Mouse (Mus musculus) MEL (cell line): Measurements from ENCODE around the gene Zdhhc14. TPM values are rescaled to one million over a fixed set of nuclear protein-coding genes. Genes with fewer than 3 reads are reported as not detected.
A peak's percentile ranks its signal among the peaks of the same experiment; 100 is the strongest.

Experiments
- DNase-seq: peaks from one replicate; pipeline ENCODE4 v3.0.0; 2011; ENCODE audit warnings: low read depth, low spot score
- H3K27ac ChIP-seq: 2 replicates; pipeline ENCODE4 v1.5.1; 2012; ENCODE audit warnings: low read depth, mild to moderate bottlenecking, control low read depth, low read length, moderate library complexity; ENCODE audit not compliant: control insufficient read depth
- H3K27me3 ChIP-seq, 2 experiments: fragments of 150-350 bp in 1 of 2; sonication (generic) in 1 of 2; 2 replicates each; pipeline ENCODE4 v1.6.1; 2012; ENCODE audit warnings: low read length in 2 of 2, mild to moderate bottlenecking in 2 of 2, improper control_type of control experiment in 1 of 2, moderate library complexity in 1 of 2; ENCODE audit not compliant: insufficient read depth in 2 of 2, control insufficient read depth in 1 of 2
- H3K36me3 ChIP-seq, 2 experiments: 2 replicates each; pipeline ENCODE4 v1.6.1; 2012 to 2014; ENCODE audit warnings: low read length in 2 of 2, improper control_type of control experiment in 1 of 2, inconsistent platforms in 1 of 2, mild to moderate bottlenecking in 1 of 2; ENCODE audit not compliant: insufficient read depth in 2 of 2, control insufficient read depth in 1 of 2
- H3K4me1 ChIP-seq, 2 experiments: fragments of 150-350 bp in 1 of 2; sonication (generic) in 1 of 2; 2 replicates each; pipeline ENCODE4 v1.6.1; 2012; ENCODE audit warnings: low read length in 2 of 2, improper control_type of control experiment in 1 of 2, mild to moderate bottlenecking in 1 of 2; ENCODE audit not compliant: insufficient read depth in 2 of 2, control insufficient read depth in 1 of 2
- H3K4me3 ChIP-seq, 2 experiments: fragments of 150-350 bp in 1 of 2; sonication (generic) in 1 of 2; 2 replicates each; pipeline ENCODE4 v1.5.1; 2012; ENCODE audit warnings: low read depth in 2 of 2, low read length in 2 of 2, mild to moderate bottlenecking in 2 of 2, moderate library complexity in 2 of 2, control low read depth in 1 of 2, improper control_type of control experiment in 1 of 2; ENCODE audit not compliant: control insufficient read depth in 1 of 2, insufficient read depth in 1 of 2
- H3K79me2 ChIP-seq: 2 replicates; pipeline ENCODE4 v1.6.1; 2012; ENCODE audit warnings: mild to moderate bottlenecking, low read length, moderate library complexity; ENCODE audit not compliant: control insufficient read depth, poor library complexity, insufficient read depth
- H3K9ac ChIP-seq: 2 replicates; pipeline ENCODE4 v1.6.1; 2012; ENCODE audit warnings: low read depth, mild to moderate bottlenecking, control low read depth, low read length, moderate library complexity; ENCODE audit not compliant: control insufficient read depth, poor library complexity, severe bottlenecking
- H3K9me3 ChIP-seq: fragments of 150-350 bp; sonication (generic); replicated peaks from 2 replicates; pipeline ENCODE4 v1.6.1; 2012; ENCODE audit warnings: mild to moderate bottlenecking, low read length, improper control_type of control experiment, moderate library complexity; ENCODE audit not compliant: insufficient read depth
- BHLHE40 ChIP-seq: IDR thresholded peaks from 2 replicates; pipeline ENCODE4 v1.6.1; 2012; ENCODE audit warnings: low read depth, mild to moderate bottlenecking, inconsistent platforms, low read length, improper control_type of control experiment, borderline replicate concordance
- CHD1 ChIP-seq: IDR thresholded peaks from 2 replicates; pipeline ENCODE4 v1.6.1; 2012; ENCODE audit warnings: low read depth, mild to moderate bottlenecking, inconsistent platforms, low read length, improper control_type of control experiment
- CHD2 ChIP-seq: IDR thresholded peaks from 2 replicates; pipeline ENCODE4 v1.6.1; 2011; ENCODE audit warnings: low read length, improper control_type of control experiment
- CTCF ChIP-seq, 3 experiments: IDR thresholded peaks in 2 of 3; conservative IDR thresholded peaks in 1 of 3; 2 replicates each; pipeline ENCODE4 v1.5.1; 2011 to 2012; ENCODE audit warnings: low read length in 3 of 3, low read depth in 2 of 3, mild to moderate bottlenecking in 2 of 3, improper control_type of control experiment in 1 of 3, inconsistent platforms in 1 of 3, mixed read lengths in 1 of 3, moderate library complexity in 1 of 3; ENCODE audit not compliant: control insufficient read depth in 1 of 3, insufficient read depth in 1 of 3, poor library complexity in 1 of 3, severe bottlenecking in 1 of 3
- E2F4 ChIP-seq: IDR thresholded peaks from 2 replicates; pipeline ENCODE4 v1.6.1; 2011; ENCODE audit warnings: low read depth, low read length, improper control_type of control experiment, borderline replicate concordance
- ELF1 ChIP-seq: IDR thresholded peaks from 2 replicates; pipeline ENCODE4 v1.6.1; 2014; ENCODE audit warnings: low read depth, mild to moderate bottlenecking, inconsistent platforms, low read length, improper control_type of control experiment, moderate library complexity
- ETS1 ChIP-seq: IDR thresholded peaks from 2 replicates; pipeline ENCODE4 v1.6.1; 2012; ENCODE audit warnings: low read depth, mild to moderate bottlenecking, inconsistent platforms, low read length, improper control_type of control experiment, moderate library complexity
- GABPA ChIP-seq: IDR thresholded peaks from 2 replicates; pipeline ENCODE4 v1.6.1; 2012; ENCODE audit warnings: low read depth, mild to moderate bottlenecking, inconsistent platforms, low read length, improper control_type of control experiment, moderate library complexity
- GATA1 ChIP-seq: IDR thresholded peaks from 2 replicates; pipeline ENCODE4 v1.6.1; 2011; ENCODE audit warnings: low read depth, low read length, improper control_type of control experiment
- HCFC1 ChIP-seq: IDR thresholded peaks from 2 replicates; pipeline ENCODE4 v1.6.1; 2012; ENCODE audit warnings: low read depth, mild to moderate bottlenecking, inconsistent platforms, low read length, improper control_type of control experiment, moderate library complexity
- JUND ChIP-seq: IDR thresholded peaks from 2 replicates; pipeline ENCODE4 v1.6.1; 2011; ENCODE audit warnings: low read depth, mild to moderate bottlenecking, improper control_type of control experiment, low read length
- KAT2A ChIP-seq: conservative IDR thresholded peaks from 2 replicates; pipeline ENCODE4 v1.6.1; 2012; ENCODE audit warnings: low read depth, low read length, improper control_type of control experiment, inconsistent platforms
- MAFK ChIP-seq: IDR thresholded peaks from 2 replicates; pipeline ENCODE4 v1.6.1; 2011; ENCODE audit warnings: low read depth, mild to moderate bottlenecking, low read length, improper control_type of control experiment, borderline replicate concordance
- MAX ChIP-seq: IDR thresholded peaks from 2 replicates; pipeline ENCODE4 v1.6.1; 2011; ENCODE audit warnings: low read length, improper control_type of control experiment
- MEF2A ChIP-seq: IDR thresholded peaks from 2 replicates; pipeline ENCODE4 v1.6.1; 2014; ENCODE audit warnings: low read depth, mild to moderate bottlenecking, inconsistent platforms, low read length, improper control_type of control experiment; ENCODE audit not compliant: poor library complexity, insufficient replicate concordance, severe bottlenecking; ENCODE audit errors: extremely low read depth
- MXI1 ChIP-seq: IDR thresholded peaks from 2 replicates; pipeline ENCODE4 v1.6.1; 2011; ENCODE audit warnings: mild to moderate bottlenecking, low read depth, low read length, improper control_type of control experiment
- MYB ChIP-seq: IDR thresholded peaks from 2 replicates; pipeline ENCODE4 v1.6.1; 2011; ENCODE audit warnings: mild to moderate bottlenecking, low read depth, low read length, improper control_type of control experiment
- NELFE ChIP-seq: IDR thresholded peaks from 2 replicates; pipeline ENCODE4 v1.6.1; 2011; ENCODE audit warnings: low read depth, low read length, improper control_type of control experiment
- NRF1 ChIP-seq: IDR thresholded peaks from 2 replicates; pipeline ENCODE4 v1.6.1; 2014; ENCODE audit warnings: low read depth, mild to moderate bottlenecking, inconsistent platforms, low read length, improper control_type of control experiment, moderate library complexity; ENCODE audit not compliant: poor library complexity, insufficient read depth, severe bottlenecking
- POLR2AphosphoS2 ChIP-seq: IDR thresholded peaks from 2 replicates; pipeline ENCODE4 v1.6.1; 2011; ENCODE audit warnings: low read length, improper control_type of control experiment
- POLR2AphosphoS5 ChIP-seq: IDR thresholded peaks from 2 replicates; pipeline ENCODE4 v1.6.1; 2012; ENCODE audit warnings: low read depth, borderline replicate concordance, mild to moderate bottlenecking, inconsistent platforms, low read length, moderate library complexity, mixed read lengths
- RAD21 ChIP-seq: IDR thresholded peaks from 2 replicates; pipeline ENCODE4 v1.6.1; 2011; ENCODE audit warnings: mild to moderate bottlenecking, low read depth, low read length, improper control_type of control experiment
- RCOR1 ChIP-seq: IDR thresholded peaks from 2 replicates; pipeline ENCODE4 v1.6.1; 2012; ENCODE audit warnings: low read depth, mild to moderate bottlenecking, inconsistent platforms, low read length, improper control_type of control experiment
- SIN3A ChIP-seq: IDR thresholded peaks from 2 replicates; pipeline ENCODE4 v1.6.1; 2012; ENCODE audit warnings: low read length, improper control_type of control experiment, inconsistent platforms
- SMC3 ChIP-seq: IDR thresholded peaks from 2 replicates; pipeline ENCODE4 v1.6.1; 2011; ENCODE audit warnings: low read depth, low read length, improper control_type of control experiment
- TAL1 ChIP-seq: IDR thresholded peaks from 2 replicates; pipeline ENCODE4 v1.6.1; 2012; ENCODE audit warnings: mild to moderate bottlenecking, inconsistent platforms, low read length, moderate library complexity, mixed read lengths
- TBP ChIP-seq: IDR thresholded peaks from 2 replicates; pipeline ENCODE4 v1.8.0; 2011; ENCODE audit warnings: low read depth, low read length, improper control_type of control experiment
- TCF12 ChIP-seq: IDR thresholded peaks from 2 replicates; pipeline ENCODE4 v1.6.1; 2014; ENCODE audit warnings: low read depth, mild to moderate bottlenecking, inconsistent platforms, low read length, improper control_type of control experiment, moderate library complexity
- UBTF ChIP-seq: IDR thresholded peaks from 2 replicates; pipeline ENCODE4 v1.6.1; 2012; ENCODE audit warnings: low read depth, mild to moderate bottlenecking, inconsistent platforms, low read length, improper control_type of control experiment, moderate library complexity, borderline replicate concordance; ENCODE audit not compliant: insufficient read depth
- USF1 ChIP-seq: IDR thresholded peaks from 2 replicates; pipeline ENCODE4 v1.6.1; 2014; ENCODE audit warnings: low read depth, mild to moderate bottlenecking, inconsistent platforms, low read length, improper control_type of control experiment, moderate library complexity
- USF2 ChIP-seq, 2 experiments: IDR thresholded peaks; 2 replicates each; pipeline ENCODE4 v1.6.1; 2011 to 2012; ENCODE audit warnings: improper control_type of control experiment in 2 of 2, low read length in 2 of 2, borderline replicate concordance in 1 of 2, inconsistent platforms in 1 of 2, low read depth in 1 of 2, mild to moderate bottlenecking in 1 of 2; ENCODE audit not compliant: insufficient read depth in 1 of 2
- ZC3H11A ChIP-seq: IDR thresholded peaks from 2 replicates; pipeline ENCODE4 v1.6.1; 2012; ENCODE audit warnings: low read depth, mild to moderate bottlenecking, inconsistent platforms, low read length, improper control_type of control experiment
- ZKSCAN1 ChIP-seq: IDR thresholded peaks from 2 replicates; pipeline ENCODE4 v1.6.1; 2012; ENCODE audit warnings: low read depth, mild to moderate bottlenecking, inconsistent platforms, low read length, improper control_type of control experiment, moderate library complexity
- ZMIZ1 ChIP-seq: IDR thresholded peaks from 2 replicates; pipeline ENCODE4 v1.6.1; 2012; ENCODE audit warnings: low read depth, mild to moderate bottlenecking, inconsistent platforms, low read length, improper control_type of control experiment, moderate library complexity
- ZNF384 ChIP-seq: IDR thresholded peaks from 2 replicates; pipeline ENCODE4 v1.6.1; 2012; ENCODE audit warnings: low read depth, mild to moderate bottlenecking, inconsistent platforms, low read length, improper control_type of control experiment
- polyA plus RNA-seq, 2 experiments: library from polyadenylated mRNA; stranded (reverse) in 1 of 2; unstranded in 1 of 2; fragments of >175 nt in 1 of 2; fragments of >200 nt in 1 of 2; gene quantifications; 2 replicates each; pipeline versions ENCODE4 v1.2.1 to v1.2.4; 2012; ENCODE audit warnings: low replicate concordance in 2 of 2, low read depth in 1 of 2; ENCODE audit not compliant: insufficient read length in 2 of 2, insufficient read depth in 1 of 2, missing spikeins in 1 of 2
- total RNA-seq: library from RNA; depleted of rRNA; stranded (reverse); fragments of 300-350 nt; gene quantifications from 2 replicates; pipeline ENCODE4 v1.2.3, GENCODE M21; 2012

The Zdhhc14 gene
- total and polyA plus RNA-seq, 3 experiments, result 3.4 to 4.9 TPM; not detected in 1

DNA sequence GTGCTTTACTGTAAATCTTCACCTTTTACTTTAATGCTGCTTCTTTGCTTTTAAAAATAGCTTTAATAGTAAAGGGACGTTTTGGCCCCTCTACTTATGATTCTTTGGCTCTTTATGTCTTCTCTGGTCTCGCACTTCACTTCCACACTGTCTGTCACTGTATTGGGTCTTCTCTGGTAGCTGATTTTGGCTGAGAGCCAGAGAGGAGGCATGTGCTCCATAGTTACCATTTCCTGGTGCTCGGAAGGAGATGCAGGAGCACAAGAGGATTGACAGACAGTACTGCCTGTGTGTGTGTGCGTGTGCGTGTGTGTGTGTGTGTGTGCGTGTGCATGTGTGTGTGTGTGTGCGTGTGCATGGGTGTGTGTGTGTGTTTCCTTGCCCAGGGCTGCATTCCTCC lies 14.2 kb downstream of the Zdhhc14 start (continued):
- TF ChIP-seq CHD1, result no peak

GRCm38 (mm10) chr17:5506988-5507387 lies 14.6 kb downstream of the Zdhhc14 start:
- Histone ChIP-seq H3K27me3 (no peaks in the 10 kb centered on the region), H3K4me1 (peaks cover 31 to 52% of the 10 kb centered on the region in 2 experiments), H3K27ac (peak overlapping the region; percentile 93), H3K4me3 (peak overlapping the region; percentile 38 to 40), H3K79me2 (peaks cover 17% of the 10 kb centered on the region), H3K36me3 (peaks cover 0 to 54% of the 10 kb centered on the region in 2 experiments; a peak in 2 of 4 replicates), H3K9me3 (no peaks in the 10 kb centered on the region), H3K9ac (peak overlapping the region; percentile 60)
- DNase-seq, result peak; percentile 81
- TF ChIP-seq GABPA (no peak), MXI1 (no peak; the same call in none of the 2 replicates), USF1 (no peak), TCF12 (peak; percentile 97), POLR2AphosphoS5 (no peak), GATA1 (peak; percentile 97), ELF1 (no peak), CHD1 (no peak), E2F4 (no peak), ZNF384 (no peak; the same call in none of the 2 replicates), MAX (no peak; the same call in none of the 2 replicates), MYB (peak; percentile 74), TAL1 (peak; percentile 92), TBP (no peak), JUND (no peak), SIN3A (peak; percentile 80), UBTF (no peak), POLR2AphosphoS2 (0 out of 2 replicates have a peak, but pooled peaks have one; percentile 42), KAT2A (no peak), MAFK (peak; percentile 45; the same call in 1 of the 2 replicates), RAD21 (no peak), RCOR1 (peak; percentile 90), CTCF (IDR thresholded peaks at IDR 0.05 in 2 of 3, conservative IDR thresholded peaks at IDR 0.05 in 1 of 3; ENCODE audit: control insufficient read depth in 1 of 3, insufficient read depth in 1 of 3, low read depth in 2 of 3, low read length in 3 of 3, poor library complexity in 1 of 3, severe bottlenecking in 1 of 3) (no peak), NRF1 (no peak), BHLHE40 (peak; percentile 39; the same call in 1 of the 2 replicates), SMC3 (no peak), MEF2A (no peak), HCFC1 (peak; percentile 36; the same call in 1 of the 2 replicates), NELFE (no peak; the same call in 1 of the 2 replicates), CHD2 (no peak), ZKSCAN1 (no peak), ZC3H11A (no peak), ZMIZ1 (0 out of 2 replicates have a peak, but pooled peaks have one; percentile 67), USF2 (IDR thresholded peaks at IDR 0.05; ENCODE audit: borderline replicate concordance in 1 of 2, insufficient read depth in 1 of 2, low read depth in 1 of 2, low read length in 2 of 2) (no peak), ETS1 (peak; percentile 87)
